Mouse (Mus musculus) olfactory bulb, adult 2 months (tissue): ENCODE measurements around the gene Rbbp6.

Experiments
- CTCF ChIP-seq: fragments of 200-500 bp; IDR thresholded peaks from 2 replicates; pipeline ENCODE4 v1.5.1; 2012; ENCODE audit warnings: low read depth, mild to moderate bottlenecking, low read length, moderate library complexity; ENCODE audit not compliant: insufficient read depth
- POLR2A ChIP-seq: fragments of 200-500 bp; IDR thresholded peaks from 2 replicates; pipeline ENCODE4 v1.6.1; 2012; ENCODE audit warnings: mild to moderate bottlenecking, low read depth, low read length, moderate library complexity; ENCODE audit not compliant: insufficient read depth

GRCm38 (mm10) chr7:122965386-122965785, at the start of gene Rbbp6:
- no peak for TF ChIP-seq CTCF
- TF ChIP-seq POLR2A, result no peak
